Mouse (Mus musculus) lung, postnatal 0 days (tissue): ENCODE results near the gene Gm5129.

Experiments used
- CTCF ChIP-seq: IDR thresholded peaks from 2 replicates; pipeline ENCODE4 v1.5.1; 2016; ENCODE audit warnings: antibody characterized with exemption, mild to moderate bottlenecking
- EP300 ChIP-seq: IDR thresholded peaks from 2 replicates; pipeline ENCODE4 v1.6.1; 2016; ENCODE audit warnings: antibody characterized with exemption, mild to moderate bottlenecking, control low read depth

- no peak for TF ChIP-seq CTCF
- no peak for TF ChIP-seq EP300
These were observed 4.9 kb upstream of the Gm5129 start for GRCm38 (mm10) chr5:29740651-29741050.
